Mouse (Mus musculus) spleen, adult 2 months (tissue): ENCODE data around the gene Gm20518.

Experiments
- CTCF ChIP-seq: fragments of 200-500 bp; IDR thresholded peaks from 2 replicates; pipeline ENCODE4 v1.5.1; 2011; ENCODE audit warnings: mild to moderate bottlenecking, inconsistent platforms; ENCODE audit not compliant: insufficient read depth, insufficient read length, insufficient replicate concordance; ENCODE audit errors: extremely low read depth
- POLR2A ChIP-seq: fragments of 200-500 bp; IDR thresholded peaks from 2 replicates; pipeline ENCODE4 v1.6.1; 2011; ENCODE audit warnings: low read depth, low read length, inconsistent platforms

- no peak for TF ChIP-seq CTCF
- TF ChIP-seq POLR2A: no peak
Measured at GRCm38 (mm10) chr16:17929211-17929610, 37.7 kb upstream of the Gm20518 start.
